Mouse (Mus musculus) lung, embryonic 14.5 days (tissue): ENCODE results near the gene Washc2. TPM values are rescaled to one million over a fixed set of nuclear protein-coding genes. Genes with fewer than 3 reads are reported as not detected.

Experiments
- ATAC-seq: fragments of 200-750 bp; cut with Nextera tagmentation; 2 replicates; pipeline ENCODE4 v1.8.0; 2017; ENCODE audit warnings: mild to moderate bottlenecking, moderate TSS enrichment, moderate library complexity; ENCODE audit not compliant: insufficient read depth
- DNase-seq: peaks from one replicate; pipeline ENCODE4 v3.0.0-alpha.2; 2015
- H3K27ac ChIP-seq: fragments of 300-500 bp; sonication (generic); 2 replicates; pipeline ENCODE4 v1.5.1; 2014; ENCODE audit warnings: low read depth, mild to moderate bottlenecking, moderate library complexity
- H3K27me3 ChIP-seq: fragments of 300-500 bp; sonication (generic); 2 replicates; pipeline ENCODE4 v1.6.1; 2014; ENCODE audit warnings: low read length, control low read depth; ENCODE audit not compliant: insufficient read depth
- H3K36me3 ChIP-seq: fragments of 300-500 bp; sonication (generic); 2 replicates; pipeline ENCODE4 v1.6.1; 2014; ENCODE audit warnings: control low read depth; ENCODE audit not compliant: insufficient read depth
- H3K4me1 ChIP-seq: fragments of 300-500 bp; sonication (generic); 2 replicates; pipeline ENCODE4 v1.6.1; 2014; ENCODE audit warnings: antibody characterized with exemption, control low read depth; ENCODE audit not compliant: insufficient read depth
- H3K4me2 ChIP-seq: fragments of 300-500 bp; sonication (generic); 2 replicates; pipeline ENCODE4 v1.6.1; 2014; ENCODE audit warnings: mild to moderate bottlenecking
- H3K4me3 ChIP-seq: fragments of 300-500 bp; sonication (generic); 2 replicates; pipeline ENCODE4 v1.5.1; 2014; ENCODE audit warnings: low read depth, low read length
- H3K9ac ChIP-seq: fragments of 300-500 bp; sonication (generic); 2 replicates; pipeline ENCODE4 v1.6.1; 2014
- H3K9me3 ChIP-seq: fragments of 300-500 bp; sonication (generic); 2 replicates; pipeline ENCODE4 v1.6.1; 2016; ENCODE audit warnings: low read depth, low read length, control low read depth
- CTCF ChIP-seq: IDR thresholded peaks from 2 replicates; pipeline ENCODE4 v1.5.1; 2016; ENCODE audit warnings: antibody characterized with exemption, low read depth
- WGBS: fragments of 180-500 bp; shearing (Covaris S2); extraction: QIAGEN DNeasy Blood & Tissue Kit; methylation state at CpG from one replicate; pipeline ENCODE4 v1.1.7; 2014; 5-methylcytosine and 5-hydroxymethylcytosine counted together
- polyA plus RNA-seq: library from polyadenylated mRNA; unstranded; fragments of >200 nt; fragmentation: Nextera tagmentation; extraction: Ambion mirVana; gene quantifications from 2 replicates; pipeline ENCODE4 v1.2.1, GENCODE M21; 2014

The Washc2 gene
- polyA plus RNA-seq, 1 experiment from 2014 or later = 42.4 TPM

- H3K4me1 ChIP-seq = no peaks in the 10 kb centered on the region
- ATAC-seq = no peak
- no peaks in the 10 kb centered on the region for H3K27me3 ChIP-seq
- H3K4me2 ChIP-seq = no peak overlapping the region
- no peak overlapping the region for H3K27ac ChIP-seq
- peak; percentile 51 for DNase-seq
- H3K9ac ChIP-seq = no peak overlapping the region
- 58% methylated on average over 1 of the region's 1 CpGs for WGBS
- no peak overlapping the region for H3K4me3 ChIP-seq
- TF ChIP-seq CTCF = no peak
- no peaks in the 10 kb centered on the region for H3K9me3 ChIP-seq
- H3K36me3 ChIP-seq = 0 out of 2 replicates have a peak, but pooled peaks cover 4% of the 10 kb centered on the region
These were observed 18.4 kb upstream of the Washc2 start for GRCm38 (mm10) chr6:116189417-116189816.

- H3K36me3 ChIP-seq = no peaks in the 10 kb centered on the region
- H3K4me1 ChIP-seq = no peaks in the 10 kb centered on the region
- peak overlapping the region; percentile 88 for H3K9ac ChIP-seq
- H3K4me3 ChIP-seq = peak overlapping the region; percentile 91
- peak; percentile 62 for DNase-seq
- WGBS = under 1% methylated on average over 51 of the region's 51 CpGs
- no peak for TF ChIP-seq CTCF
- H3K9me3 ChIP-seq = no peaks in the 10 kb centered on the region
- no peaks in the 10 kb centered on the region for H3K27me3 ChIP-seq
- peak overlapping the region; percentile 82 for H3K27ac ChIP-seq
- peak; percentile 92 for ATAC-seq
- H3K4me2 ChIP-seq = peak overlapping the region; percentile 77
These were observed 15.0 kb upstream of the Washc2 start for GRCm38 (mm10) chr6:116192809-116193311.

- Histone ChIP-seq H3K36me3 (no peaks in the 10 kb centered on the region), H3K4me1 (no peaks in the 10 kb centered on the region), H3K9ac (peak within 1 kb of the TSS; percentile 88), H3K4me3 (peak within 1 kb of the TSS; percentile 91), H3K9me3 (no peaks in the 10 kb centered on the region), H3K27me3 (no peaks in the 10 kb centered on the region), H3K27ac (peak within 1 kb of the TSS; percentile 82), H3K4me2 (peak within 1 kb of the TSS; percentile 77)
- TF ChIP-seq CTCF = peak; percentile 8; the same call in 1 of the 2 replicates
- WGBS = 1% methylated on average over 68 of the region's 68 CpGs
- DNase-seq = peak; percentile 98
- ATAC-seq = peak; percentile 87
These were observed 14.1 kb upstream of the Washc2 start, which contains the start of gene Tmcc1 for GRCm38 (mm10) chr6:116193394-116194393. Gene Tmcc1, minus strand, starts transcription at chr6:116193486.

- no peak for TF ChIP-seq CTCF
- Histone ChIP-seq H3K36me3 (no peaks in the 10 kb centered on the region), H3K4me2 (no peak overlapping the region), H3K27me3 (no peaks in the 10 kb centered on the region), H3K9ac (no peak overlapping the region), H3K27ac (no peak overlapping the region), H3K4me1 (no peaks in the 10 kb centered on the region), H3K4me3 (no peak overlapping the region), H3K9me3 (no peaks in the 10 kb centered on the region)
- no peak for ATAC-seq
- DNase-seq = no peak
- 68% methylated on average over 8 of the region's 8 CpGs for WGBS
These were observed 12.0 kb upstream of the Washc2 start for GRCm38 (mm10) chr6:116195811-116196210.

GRCm38 (mm10) chr6:116198173-116198572 is 9.7 kb upstream of the Washc2 start:
- no peak overlapping the region for H3K27ac ChIP-seq

GRCm38 (mm10) chr6:116199682-116200081 is 8.2 kb upstream of the Washc2 start:
- H3K9ac ChIP-seq = no peak overlapping the region
- 60% methylated on average over 2 of the region's 2 CpGs for WGBS
- H3K27ac ChIP-seq = no peak overlapping the region
- ATAC-seq = no peak
- H3K36me3 ChIP-seq = no peaks in the 10 kb centered on the region
- H3K4me2 ChIP-seq = no peak overlapping the region
- no peaks in the 10 kb centered on the region for H3K4me1 ChIP-seq
- H3K4me3 ChIP-seq = no peak overlapping the region
- no peak for DNase-seq
- TF ChIP-seq CTCF = no peak
- no peaks in the 10 kb centered on the region for H3K9me3 ChIP-seq
- no peaks in the 10 kb centered on the region for H3K27me3 ChIP-seq

More at GRCm38 (mm10) chr6:116198173-116198572, 9.7 kb upstream of the Washc2 start:
- 35% methylated on average over 3 of the region's 3 CpGs for WGBS
- no peak overlapping the region for H3K4me2 ChIP-seq
- no peak overlapping the region for H3K9ac ChIP-seq
- TF ChIP-seq CTCF = peak; percentile 57
- H3K4me1 ChIP-seq = no peaks in the 10 kb centered on the region
- no peaks in the 10 kb centered on the region for H3K9me3 ChIP-seq
- ATAC-seq (peak; percentile 39; the same call in 1 of the 2 replicates), DNase-seq (peak; percentile 56)
- H3K27me3 ChIP-seq = no peaks in the 10 kb centered on the region
- H3K4me3 ChIP-seq = no peak overlapping the region
- no peaks in the 10 kb centered on the region for H3K36me3 ChIP-seq

- 75% methylated on average over 11 of the region's 11 CpGs for WGBS
- TF ChIP-seq CTCF = no peak
- Histone ChIP-seq H3K4me2 (no peak overlapping the region), H3K9ac (no peak overlapping the region), H3K4me3 (no peak overlapping the region), H3K36me3 (peaks cover 69% of the 10 kb centered on the region), H3K27me3 (no peaks in the 10 kb centered on the region), H3K9me3 (no peaks in the 10 kb centered on the region), H3K4me1 (no peaks in the 10 kb centered on the region), H3K27ac (no peak overlapping the region)
- peak; percentile 12 for DNase-seq
- no peak for ATAC-seq
These were observed 19.9 kb downstream of the Washc2 start for GRCm38 (mm10) chr6:116227767-116228166.
